Mouse (Mus musculus): ENCODE measurements around the gene Gm10799. TPM values are rescaled to one million over a fixed set of nuclear protein-coding genes. Genes with fewer than 3 reads are reported as not detected.
"Not testable (repeated sequence)": the region's sequence is repeated elsewhere in the genome, so short reads cannot be mapped to it uniquely, and the experiment has no call there.

Gm10799 gene
- not detected in 2 replicates for polyA plus RNA-seq (2015; fragmentation: Nextera tagmentation; extraction: Ambion mirVana)

- WGBS = 67% methylated on average over 7 of the region's 7 CpGs
- not testable (repeated sequence) for H3K9me3 ChIP-seq (ENCODE audit: control insufficient read depth); H3K4me1 ChIP-seq (replicated peaks; ENCODE audit: control insufficient read depth, insufficient read depth, low read length); H3K36me3 ChIP-seq (ENCODE audit: control insufficient read depth, insufficient read depth); H3K4me3 ChIP-seq (ENCODE audit: low read depth, low read length); H3K27me3 ChIP-seq (replicated peaks; ENCODE audit: control insufficient read depth, insufficient read depth, low read length); H3K9ac ChIP-seq (ENCODE audit: low read depth, low read length); ATAC-seq; H3K27ac ChIP-seq (ENCODE audit: low read depth, low read length); H3K4me2 ChIP-seq (replicated peaks; ENCODE audit: low read depth)
Observed at GRCm38 (mm10) chr2:104068450-104068849, at the start of gene Gm10799. Gm10799 (minus strand) TSS chr2:104068550.

GRCm38 (mm10) chr2:104117173-104117572, 48.8 kb upstream of the Gm10799 start:
- not testable (repeated sequence) for H3K4me3 ChIP-seq (ENCODE audit: low read depth, low read length)

GRCm38 (mm10) chr2:104114898-104115297, 46.5 kb upstream of the Gm10799 start:
- no peak for ATAC-seq
- Histone ChIP-seq H3K9me3 (ENCODE audit: control insufficient read depth) (no peaks in the 10 kb centered on the region), H3K4me1 (replicated peaks; ENCODE audit: control insufficient read depth, insufficient read depth, low read length) (no peaks in the 10 kb centered on the region), H3K9ac (ENCODE audit: low read depth, low read length) (no peak overlapping the region), H3K36me3 (ENCODE audit: control insufficient read depth, insufficient read depth) (peaks cover 3% of the 10 kb centered on the region; the same call in 1 of the 2 replicates), H3K27ac (ENCODE audit: low read depth, low read length) (no peak overlapping the region), H3K27me3 (replicated peaks; ENCODE audit: control insufficient read depth, insufficient read depth, low read length) (no peaks in the 10 kb centered on the region), H3K4me2 (replicated peaks; ENCODE audit: low read depth) (no peak overlapping the region), H3K4me3 (ENCODE audit: low read depth, low read length) (no peak overlapping the region)
- TF ChIP-seq CTCF (IDR thresholded peaks at IDR 0.05; ENCODE audit: low read depth) = no peak
- 86% methylated on average over 3 of the region's 3 CpGs for WGBS

More at GRCm38 (mm10) chr2:104117173-104117572, 48.8 kb upstream of the Gm10799 start:
- not testable (repeated sequence) for H3K27ac ChIP-seq (ENCODE audit: low read depth, low read length); ATAC-seq; H3K36me3 ChIP-seq (ENCODE audit: control insufficient read depth, insufficient read depth); H3K9ac ChIP-seq (ENCODE audit: low read depth, low read length); H3K4me2 ChIP-seq (replicated peaks; ENCODE audit: low read depth); H3K4me1 ChIP-seq (replicated peaks; ENCODE audit: control insufficient read depth, insufficient read depth, low read length); H3K9me3 ChIP-seq (ENCODE audit: control insufficient read depth); H3K27me3 ChIP-seq (replicated peaks; ENCODE audit: control insufficient read depth, insufficient read depth, low read length)

GRCm38 (mm10) chr2:104113563-104113962, 45.2 kb upstream of the Gm10799 start:
- ATAC-seq; H3K36me3 ChIP-seq (ENCODE audit: control insufficient read depth, insufficient read depth); H3K4me1 ChIP-seq (replicated peaks; ENCODE audit: control insufficient read depth, insufficient read depth, low read length); H3K27me3 ChIP-seq (replicated peaks; ENCODE audit: control insufficient read depth, insufficient read depth, low read length); H3K27ac ChIP-seq (ENCODE audit: low read depth, low read length); H3K9ac ChIP-seq (ENCODE audit: low read depth, low read length); H3K4me2 ChIP-seq (replicated peaks; ENCODE audit: low read depth); H3K4me3 ChIP-seq (ENCODE audit: low read depth, low read length); H3K9me3 ChIP-seq (ENCODE audit: control insufficient read depth): not testable (repeated sequence)

GRCm38 (mm10) chr2:104111170-104111797, 42.9 kb upstream of the Gm10799 start:
- H3K4me1 ChIP-seq (replicated peaks; ENCODE audit: control insufficient read depth, insufficient read depth, low read length); H3K36me3 ChIP-seq (ENCODE audit: control insufficient read depth, insufficient read depth); H3K9ac ChIP-seq (ENCODE audit: low read depth, low read length); H3K9me3 ChIP-seq (ENCODE audit: control insufficient read depth); H3K27me3 ChIP-seq (replicated peaks; ENCODE audit: control insufficient read depth, insufficient read depth, low read length); H3K4me2 ChIP-seq (replicated peaks; ENCODE audit: low read depth); H3K4me3 ChIP-seq (ENCODE audit: low read depth, low read length); H3K27ac ChIP-seq (ENCODE audit: low read depth, low read length): not testable (repeated sequence)
- ATAC-seq = peak; percentile 71
- WGBS = no CpG with 5 or more reads among the region's 1 CpGs

- WGBS = 80% methylated on average over 4 of the region's 4 CpGs
- Histone ChIP-seq H3K27me3 (replicated peaks; ENCODE audit: control insufficient read depth, insufficient read depth, low read length) (no peaks in the 10 kb centered on the region), H3K4me3 (ENCODE audit: low read depth, low read length) (no peak overlapping the region), H3K4me2 (replicated peaks; ENCODE audit: low read depth) (no peak overlapping the region), H3K4me1 (replicated peaks; ENCODE audit: control insufficient read depth, insufficient read depth, low read length) (peaks cover 3% of the 10 kb centered on the region; the same call in 1 of the 2 replicates), H3K36me3 (ENCODE audit: control insufficient read depth, insufficient read depth) (peaks cover 3% of the 10 kb centered on the region; the same call in 1 of the 2 replicates), H3K9me3 (ENCODE audit: control insufficient read depth) (no peaks in the 10 kb centered on the region), H3K27ac (ENCODE audit: low read depth, low read length) (no peak overlapping the region), H3K9ac (ENCODE audit: low read depth, low read length) (no peak overlapping the region)
- no peak for TF ChIP-seq CTCF (IDR thresholded peaks at IDR 0.05; ENCODE audit: low read depth)
- ATAC-seq = no peak
Observed at GRCm38 (mm10) chr2:104110031-104110430, 41.7 kb upstream of the Gm10799 start.

GRCm38 (mm10) chr2:104109528-104109927, 41.2 kb upstream of the Gm10799 start:
- Histone ChIP-seq H3K4me1 (replicated peaks; ENCODE audit: control insufficient read depth, insufficient read depth, low read length) (peaks cover 3% of the 10 kb centered on the region; the same call in 1 of the 2 replicates), H3K4me2 (replicated peaks; ENCODE audit: low read depth) (no peak overlapping the region), H3K4me3 (ENCODE audit: low read depth, low read length) (no peak overlapping the region), H3K36me3 (ENCODE audit: control insufficient read depth, insufficient read depth) (peaks cover 3% of the 10 kb centered on the region; the same call in 1 of the 2 replicates), H3K9me3 (ENCODE audit: control insufficient read depth) (no peaks in the 10 kb centered on the region), H3K27ac (ENCODE audit: low read depth, low read length) (no peak overlapping the region), H3K27me3 (replicated peaks; ENCODE audit: control insufficient read depth, insufficient read depth, low read length) (no peaks in the 10 kb centered on the region), H3K9ac (ENCODE audit: low read depth, low read length) (no peak overlapping the region)
- ATAC-seq = no peak
- no peak for TF ChIP-seq CTCF (IDR thresholded peaks at IDR 0.05; ENCODE audit: low read depth)
- 57% methylated on average over 2 of the region's 2 CpGs for WGBS

- H3K27ac ChIP-seq (ENCODE audit: low read depth, low read length); ATAC-seq; H3K36me3 ChIP-seq (ENCODE audit: control insufficient read depth, insufficient read depth); H3K4me2 ChIP-seq (replicated peaks; ENCODE audit: low read depth); H3K9me3 ChIP-seq (ENCODE audit: control insufficient read depth); H3K9ac ChIP-seq (ENCODE audit: low read depth, low read length); H3K4me1 ChIP-seq (replicated peaks; ENCODE audit: control insufficient read depth, insufficient read depth, low read length); H3K4me3 ChIP-seq (ENCODE audit: low read depth, low read length); H3K27me3 ChIP-seq (replicated peaks; ENCODE audit: control insufficient read depth, insufficient read depth, low read length): not testable (repeated sequence)
- WGBS = 74% methylated on average over 2 of the region's 2 CpGs
Observed at GRCm38 (mm10) chr2:104109021-104109420, 40.7 kb upstream of the Gm10799 start.
